Comparison of ENCODE assay signal across 22 mouse cellular contexts in genomic region chr2:62401011-62401410, GRCm38 (mm10). TPM values are rescaled to one million over a fixed set of nuclear protein-coding genes. Genes with fewer than 3 reads are reported as not detected.
A peak's percentile ranks its signal among the peaks of the same experiment; 100 is the strongest.
DNase-seq lines count a peak whose midpoint lies in the region; ATAC-seq and TF ChIP-seq lines count a peak whose summit lies in the region.
"Had no signal": no experiment of that assay in that cellular context is flagged by ENCODE, and none has a peak within 500 bp of the region (broad histone marks: within the 10 kb centered on the region; RNA-seq: fewer than 3 reads in every experiment).

No protein-coding gene starts in this region.

- TF ChIP-seq CTCF in left cerebral cortex, adult 2 months (IDR thresholded peaks at IDR 0.05): no peak

- no peaks in the 10 kb centered on the region for H3K36me3 ChIP-seq in heart, embryonic 12.5 days
- H3K36me3 ChIP-seq: embryonic facial prominence, embryonic 12.5 days; forebrain, embryonic 15.5 days; heart, embryonic 13.5 days; hindbrain, embryonic 12.5 days had no signal

- H3K27me3 ChIP-seq in heart, embryonic 12.5 days (replicated peaks): no peaks in the 10 kb centered on the region
- H3K27me3 ChIP-seq: embryonic facial prominence, embryonic 12.5 days; forebrain, embryonic 15.5 days; heart, embryonic 13.5 days; hindbrain, embryonic 12.5 days had no signal

- WGBS in heart, embryonic 12.5 days: 84% methylated on average over 6 of the region's 6 CpGs

- H3K4me2 ChIP-seq in heart, embryonic 12.5 days: no peak overlapping the region
- H3K4me2 ChIP-seq: embryonic facial prominence, embryonic 12.5 days; forebrain, embryonic 15.5 days; heart, embryonic 13.5 days; hindbrain, embryonic 12.5 days had no signal

- H3K27ac ChIP-seq in heart, embryonic 12.5 days (ENCODE audit: poor library complexity, severe bottlenecking): no peak overlapping the region
- H3K27ac ChIP-seq in left cerebral cortex, adult 2 months: no peak overlapping the region
- H3K27ac ChIP-seq: embryonic facial prominence, embryonic 12.5 days; forebrain, embryonic 15.5 days; heart, embryonic 13.5 days; hindbrain, embryonic 12.5 days had no signal

- no peak overlapping the region for H3K9ac ChIP-seq in heart, embryonic 12.5 days
- H3K9ac ChIP-seq: embryonic facial prominence, embryonic 12.5 days; forebrain, embryonic 15.5 days; heart, embryonic 13.5 days; hindbrain, embryonic 12.5 days had no signal

- intact Hi-C loops in heart, postnatal 14 days (cut with DNase I): no loop called here
- intact Hi-C loops in left cerebral cortex, adult 2 months (cut with DNase I): no loop called here

- H3K4me3 ChIP-seq in heart, embryonic 12.5 days: no peak overlapping the region
- H3K4me3 ChIP-seq in left cerebral cortex, adult 2 months: no peak overlapping the region
- H3K4me3 ChIP-seq: embryonic facial prominence, embryonic 12.5 days; forebrain, embryonic 15.5 days; heart, embryonic 13.5 days; hindbrain, embryonic 12.5 days had no signal

- 0 out of 2 replicates have a peak, but pooled peaks cover 4% of the 10 kb centered on the region for H3K4me1 ChIP-seq in heart, embryonic 12.5 days (replicated peaks)
- H3K4me1 ChIP-seq: embryonic facial prominence, embryonic 12.5 days; forebrain, embryonic 15.5 days; hindbrain, embryonic 12.5 days had no signal

- no peak for ATAC-seq in heart, embryonic 12.5 days (ENCODE audit: insufficient number of reproducible peaks, low FRiP score)
- ATAC-seq: CD4-positive, CD25-positive, alpha-beta regulatory T cell, adult 4 months; forebrain, embryonic 15.5 days; hindbrain, embryonic 16.5 days; inflammation-experienced regulatory T-cells, adult 6 months; intestine, postnatal 0 days had no signal

- peak; percentile 70 for DNase-seq in gastrocnemius, adult 18-20 months (ENCODE audit: low spot score)
- no peak for DNase-seq in gastrocnemius, postnatal 10 days
- peak; percentile 46 for DNase-seq in heart, adult 8-10 months (ENCODE audit: low spot score)
- DNase-seq in heart, postnatal 14 days: peak; percentile 19 to 36
- no peak for DNase-seq in left cerebral cortex, adult 8-10 months (ENCODE audit: low spot score in 2 of 2)
- no peak for DNase-seq in left cerebral cortex, adult 2 months (ENCODE audit: extremely low spot score in 1 of 2, low spot score in 2 of 2)
- DNase-seq: adrenal gland, postnatal 10 days; B cell, adult 2 months; cerebellum, adult 11 months; cerebellum, adult 8-10 months; cerebellum, postnatal 25 days; kidney, adult 8-10 months had no signal

- no peaks in the 10 kb centered on the region for H3K9me3 ChIP-seq in heart, embryonic 12.5 days (replicated peaks)
- H3K9me3 ChIP-seq: embryonic facial prominence, embryonic 12.5 days; forebrain, embryonic 15.5 days; G1E; heart, embryonic 13.5 days; hindbrain, embryonic 12.5 days had no signal

RNA-seq across cellular contexts. Expression of gene Dpp4, which starts 11.0 kb away (rescaled TPM):
- total RNA-seq in gastrocnemius, adult 18-20 months (2021): 1 to 10 TPM; 2.2 to 2.8 TPM
- total RNA-seq in gastrocnemius, postnatal 10 days (2021): 1 to 10 TPM; 7.8 to 9.3 TPM
- total RNA-seq in heart, adult 8-10 months (2022): 1 to 10 TPM; 2.5 to 7.6 (median 4.0) TPM
- polyA plus RNA-seq in heart, embryonic 12.5 days (2016; fragmentation: Nextera tagmentation; extraction: Ambion mirVana): 19.9 and 20.6 TPM in 2 replicates
- 1 to 10 TPM; 7.2 to 8.2 TPM for total RNA-seq in heart, postnatal 14 days (2021)
- 1 to 10 TPM; 1.9 to 3.3 (median 2.6) TPM for total RNA-seq in left cerebral cortex, adult 8-10 months (2022)
- total RNA-seq in left cerebral cortex, adult 2 months (2021): 1 to 10 TPM; 1.4 to 4.6 TPM

Comparison
In these comparisons a context has a peak if more than half of its experiments do, and no peak if none do; other contexts are left out.
1. DNase-seq: peak in gastrocnemius, adult 18-20 months (single experiment), heart, adult 8-10 months (single experiment) and heart, postnatal 14 days (2 of 2); none in gastrocnemius, postnatal 10 days (single experiment), left cerebral cortex, adult 8-10 months (0 of 2) and left cerebral cortex, adult 2 months (0 of 2).